8 mouse cellular contexts compared by ENCODE assay signal in the genomic region with DNA sequence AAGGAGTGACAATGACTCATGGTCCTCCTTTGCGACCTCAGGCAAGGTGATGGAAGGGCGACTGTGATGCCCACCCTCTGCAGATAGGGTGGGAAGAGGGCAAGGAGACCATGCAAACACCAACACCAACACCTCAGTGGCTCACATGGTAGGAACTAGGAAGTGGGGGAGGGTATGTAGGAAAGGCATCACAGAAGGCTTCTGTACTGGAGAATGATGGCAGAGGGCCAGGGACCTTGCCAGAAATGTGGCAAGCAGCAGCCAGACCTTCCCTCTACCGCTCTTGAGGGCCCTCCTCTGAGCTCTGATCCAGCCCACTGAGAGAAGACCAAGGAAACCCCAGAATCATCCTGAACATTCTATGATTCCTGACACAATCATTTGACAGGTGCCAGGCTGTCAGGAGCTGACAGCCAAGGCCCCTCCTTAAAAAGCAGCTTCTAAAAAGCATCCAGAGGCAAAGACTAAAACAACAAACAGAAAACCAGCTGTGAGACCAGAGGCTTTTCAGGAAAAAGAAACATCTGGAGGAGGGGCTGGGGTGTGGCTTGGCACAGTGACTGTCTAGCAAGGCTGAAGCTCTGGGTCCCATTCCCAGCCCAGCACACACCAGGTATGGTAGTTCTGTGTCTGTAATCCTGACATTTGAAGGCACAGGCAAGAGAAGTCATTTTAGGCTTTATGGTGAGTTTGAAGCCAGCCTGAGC. TPM values are rescaled to one million over a fixed set of nuclear protein-coding genes. Genes with fewer than 3 reads are reported as not detected.
A peak's percentile ranks its signal among the peaks of the same experiment; 100 is the strongest.
DNase-seq lines count a peak whose midpoint lies in the region; ATAC-seq lines count a peak whose summit lies in the region.

No protein-coding gene starts in this region.

- H3K36me3 ChIP-seq in forebrain, embryonic 10.5 days (replicated peaks): no peaks in the 10 kb centered on the region
- no peaks in the 10 kb centered on the region for H3K36me3 ChIP-seq in forebrain, embryonic 11.5 days (ENCODE audit: control insufficient read depth, insufficient read depth, low read length)
- no peaks in the 10 kb centered on the region for H3K36me3 ChIP-seq in forebrain, embryonic 12.5 days (replicated peaks)
- H3K36me3 ChIP-seq in hindbrain, embryonic 16.5 days (ENCODE audit: control insufficient read depth, insufficient read depth, low read length): no peaks in the 10 kb centered on the region

- 0 out of 2 replicates have a peak, but pooled peaks cover 5% of the 10 kb centered on the region for H3K27me3 ChIP-seq in forebrain, embryonic 10.5 days (ENCODE audit: poor library complexity, severe bottlenecking)
- H3K27me3 ChIP-seq in forebrain, embryonic 11.5 days (ENCODE audit: control insufficient read depth, insufficient read depth, low read length): no peaks in the 10 kb centered on the region
- peaks cover 14% of the 10 kb centered on the region; the same call in 1 of the 2 replicates for H3K27me3 ChIP-seq in forebrain, embryonic 12.5 days
- H3K27me3 ChIP-seq in hindbrain, embryonic 16.5 days (replicated peaks; ENCODE audit: control insufficient read depth, insufficient read depth, low read length): no peaks in the 10 kb centered on the region

- no peaks in the 10 kb centered on the region for H3K9me3 ChIP-seq in forebrain, embryonic 10.5 days
- H3K9me3 ChIP-seq in forebrain, embryonic 11.5 days (ENCODE audit: control insufficient read depth, low read length): no peaks in the 10 kb centered on the region
- H3K9me3 ChIP-seq in forebrain, embryonic 12.5 days: no peaks in the 10 kb centered on the region
- H3K9me3 ChIP-seq in hindbrain, embryonic 16.5 days (ENCODE audit: control insufficient read depth, low read length): no peaks in the 10 kb centered on the region

- H3K4me2 ChIP-seq in forebrain, embryonic 11.5 days (ENCODE audit: low read depth, low read length, severe bottlenecking): no peak overlapping the region
- no peak overlapping the region for H3K4me2 ChIP-seq in forebrain, embryonic 12.5 days
- H3K4me2 ChIP-seq in hindbrain, embryonic 16.5 days (ENCODE audit: low read length): no peak overlapping the region

- H3K4me1 ChIP-seq in forebrain, embryonic 10.5 days: peaks cover 34% of the 10 kb centered on the region
- peaks cover 2% of the 10 kb centered on the region; the same call in 1 of the 2 replicates for H3K4me1 ChIP-seq in forebrain, embryonic 11.5 days (replicated peaks; ENCODE audit: control insufficient read depth, insufficient read depth, low read length)
- peaks cover 32% of the 10 kb centered on the region for H3K4me1 ChIP-seq in forebrain, embryonic 12.5 days
- peaks cover 15% of the 10 kb centered on the region for H3K4me1 ChIP-seq in hindbrain, embryonic 16.5 days (ENCODE audit: control insufficient read depth, insufficient read depth, low read depth, low read length)

- peak overlapping the region; percentile 48 for H3K27ac ChIP-seq in forebrain, embryonic 10.5 days
- no peak overlapping the region for H3K27ac ChIP-seq in forebrain, embryonic 11.5 days (ENCODE audit: low read depth, low read length)
- 0 out of 2 replicates have a peak overlapping the region, but pooled peaks have one; percentile 8 for H3K27ac ChIP-seq in forebrain, embryonic 12.5 days
- no peak overlapping the region for H3K27ac ChIP-seq in hindbrain, embryonic 16.5 days (ENCODE audit: low read depth, low read length)

- ATAC-seq in forebrain, embryonic 11.5 days (replicated peaks; ENCODE audit: low FRiP score): no peak
- ATAC-seq in forebrain, embryonic 12.5 days (ENCODE audit: low FRiP score): no peak; the same call in 1 of the 2 replicates
- ATAC-seq in hindbrain, embryonic 16.5 days: peak; percentile 68

- WGBS in forebrain, embryonic 10.5 days: 85% methylated on average over 3 of the region's 3 CpGs
- 77% methylated on average over 3 of the region's 3 CpGs for WGBS in forebrain, embryonic 11.5 days
- 71% methylated on average over 3 of the region's 3 CpGs for WGBS in forebrain, embryonic 12.5 days
- 70% methylated on average over 3 of the region's 3 CpGs for WGBS in hindbrain, embryonic 16.5 days

- no peak overlapping the region for H3K4me3 ChIP-seq in forebrain, embryonic 10.5 days
- no peak overlapping the region for H3K4me3 ChIP-seq in forebrain, embryonic 11.5 days (ENCODE audit: low read depth, low read length)
- H3K4me3 ChIP-seq in forebrain, embryonic 12.5 days (replicated peaks): no peak overlapping the region
- H3K4me3 ChIP-seq in hindbrain, embryonic 16.5 days (ENCODE audit: low read length): no peak overlapping the region

- DNase-seq in forebrain, embryonic 10.5 days (ENCODE audit: extremely low spot score, low spot score): no peak
- DNase-seq in forebrain, embryonic 11.5 days (ENCODE audit: low spot score): no peak
- DNase-seq in adipocyte (ENCODE audit: low spot score) (peak; percentile 64), liver (no peak)
- DNase-seq in left cerebral cortex, adult 18-20 months (ENCODE audit: low spot score in 2 of 2): peak; percentile 51 to 63
- DNase-seq in ovary, postnatal 36 days (ENCODE audit: low spot score): peak; percentile 44

- no peak overlapping the region for H3K9ac ChIP-seq in forebrain, embryonic 11.5 days (ENCODE audit: low read length)
- H3K9ac ChIP-seq in forebrain, embryonic 12.5 days: no peak overlapping the region
- no peak overlapping the region for H3K9ac ChIP-seq in hindbrain, embryonic 16.5 days (ENCODE audit: low read depth, low read length)

RNA-seq across cellular contexts. Expression of gene 1810010D01Rik, which starts 13.3 kb away (rescaled TPM):
- polyA plus RNA-seq in forebrain, embryonic 10.5 days (2016; fragmentation: Nextera tagmentation; extraction: Ambion mirVana): 0.16 and 0.31 TPM in 2 replicates
- 0.21 TPM in 1 of 2 replicates, not detected in the other for polyA plus RNA-seq in forebrain, embryonic 11.5 days (2014; fragmentation: Nextera tagmentation; extraction: Ambion mirVana)
- polyA plus RNA-seq in forebrain, embryonic 12.5 days (2016; fragmentation: Nextera tagmentation; extraction: Ambion mirVana): 0.59 and 0.91 TPM in 2 replicates
- not detected in 2 replicates for polyA plus RNA-seq in hindbrain, embryonic 16.5 days (2015; fragmentation: Nextera tagmentation; extraction: Ambion mirVana)
- under 1 TPM; 0.80 to 0.88 TPM for total RNA-seq in left cerebral cortex, adult 18-20 months (2021)

Comparison
In these comparisons a context has a peak if more than half of its experiments do, and no peak if none do; other contexts are left out.
1. H3K27ac ChIP-seq: peak in forebrain, embryonic 10.5 days (single experiment) and forebrain, embryonic 12.5 days (single experiment); none in forebrain, embryonic 11.5 days (single experiment) and hindbrain, embryonic 16.5 days (single experiment).
2. DNase-seq: peak in adipocyte (single experiment), left cerebral cortex, adult 18-20 months (2 of 2) and ovary, postnatal 36 days (single experiment); none in forebrain, embryonic 10.5 days (single experiment), forebrain, embryonic 11.5 days (single experiment) and liver (single experiment).